Mouse (Mus musculus) urinary bladder, postnatal 4 days (tissue): Measurements from ENCODE around the gene Egfl7.
A peak's percentile ranks its signal among the peaks of the same experiment; 100 is the strongest.

ENCODE experiments used
- DNase-seq, 2 experiments: peaks; one replicate each; pipeline ENCODE4 v3.0.0; 2021 to 2022; ENCODE audit warnings: low spot score in 2 of 2

Egfl7 gene

DNA sequence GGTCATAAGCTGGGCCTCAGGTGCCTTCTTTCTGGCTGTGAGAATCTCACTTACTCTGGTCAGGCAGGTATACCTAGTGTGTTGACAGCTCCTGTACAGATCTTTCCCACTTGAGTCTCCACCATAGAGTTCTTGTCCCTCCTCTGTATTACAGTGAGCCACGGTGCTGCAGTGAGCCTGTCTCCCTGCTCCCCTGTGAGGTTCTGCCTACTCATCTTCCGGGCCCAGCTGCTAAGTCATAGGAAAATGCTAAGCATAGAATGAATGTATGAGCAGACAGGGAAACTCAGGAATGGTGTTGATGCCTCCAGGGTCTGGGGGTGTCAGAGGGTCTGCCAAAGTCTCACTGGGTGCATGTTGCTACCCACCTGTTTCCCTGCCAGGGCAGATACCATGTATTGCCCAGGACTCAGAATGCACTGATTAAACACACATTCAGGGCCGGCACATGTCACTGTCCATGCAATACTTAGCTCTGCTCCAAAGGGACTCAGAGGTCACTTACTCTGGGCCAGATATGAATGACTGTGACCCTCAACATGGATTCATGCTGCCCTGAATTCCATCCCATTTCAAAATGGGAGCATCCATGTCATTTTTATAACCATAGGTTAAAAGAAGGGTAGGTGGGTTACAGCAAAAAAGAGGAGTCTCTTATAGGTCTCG is 35.8 kb downstream of the Egfl7 start:
- no peak for DNase-seq

DNA sequence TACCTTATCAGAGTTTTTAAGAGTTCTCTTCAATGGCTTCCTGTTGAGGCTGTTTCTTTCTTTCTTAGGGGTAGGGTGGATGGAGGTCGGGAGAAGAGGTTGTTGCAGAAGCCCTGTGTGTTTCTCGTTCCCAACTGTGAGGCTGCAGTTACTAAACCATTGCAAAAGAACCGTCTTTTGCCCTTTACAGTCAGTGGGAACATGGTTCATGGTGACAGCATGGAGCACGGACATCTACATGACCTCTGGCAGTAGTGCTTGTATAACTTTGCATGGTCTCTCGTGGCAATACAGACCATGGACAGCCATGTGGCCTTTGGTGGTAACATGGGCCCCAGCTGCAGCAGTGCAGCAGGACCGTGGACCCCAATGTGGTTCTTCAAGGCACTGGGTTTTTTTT is 37.5 kb downstream of the Egfl7 start:
- DNase-seq, result no peak

DNA sequence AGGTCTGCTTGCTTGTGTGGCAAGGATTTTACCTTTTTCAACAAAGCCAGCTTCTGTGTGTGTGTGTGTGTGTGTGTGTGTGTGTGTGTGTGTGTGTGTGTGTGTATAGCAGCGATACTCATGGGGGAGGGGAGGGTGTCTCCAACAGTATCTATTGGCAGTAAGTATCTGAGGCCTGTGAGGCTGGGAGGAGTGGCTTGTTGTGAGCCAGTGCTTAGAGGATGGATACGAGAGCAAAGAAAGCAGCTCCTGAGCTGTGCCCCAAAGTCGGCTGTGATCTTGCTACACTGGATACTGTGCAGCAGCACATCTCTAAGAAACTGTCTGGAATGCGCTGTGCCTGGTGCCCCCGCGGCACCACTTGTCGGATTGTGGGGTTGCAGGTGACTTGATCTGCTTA is 38.1 kb downstream of the Egfl7 start:
- DNase-seq, result no peak

DNA sequence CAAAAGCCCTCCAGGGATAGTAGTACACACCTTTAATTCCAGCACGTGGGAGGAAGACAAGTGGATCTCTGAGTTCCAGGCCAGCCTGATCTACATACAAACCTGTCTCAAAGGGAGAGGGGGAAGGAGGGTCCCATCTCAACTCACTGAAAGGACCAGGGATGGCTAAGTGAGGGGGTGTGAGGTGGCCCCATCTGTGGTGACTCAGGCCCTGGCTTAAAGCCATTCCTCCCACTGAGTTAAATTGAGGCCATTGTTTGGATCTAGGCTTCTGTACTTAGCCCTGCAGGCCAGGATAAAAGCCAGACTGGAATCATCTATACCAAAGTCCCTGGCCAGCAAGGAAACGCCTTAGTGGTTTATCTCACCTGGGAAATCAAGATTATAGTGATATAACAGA is 41.4 kb downstream of the Egfl7 start:
- DNase-seq, result no peak

DNA sequence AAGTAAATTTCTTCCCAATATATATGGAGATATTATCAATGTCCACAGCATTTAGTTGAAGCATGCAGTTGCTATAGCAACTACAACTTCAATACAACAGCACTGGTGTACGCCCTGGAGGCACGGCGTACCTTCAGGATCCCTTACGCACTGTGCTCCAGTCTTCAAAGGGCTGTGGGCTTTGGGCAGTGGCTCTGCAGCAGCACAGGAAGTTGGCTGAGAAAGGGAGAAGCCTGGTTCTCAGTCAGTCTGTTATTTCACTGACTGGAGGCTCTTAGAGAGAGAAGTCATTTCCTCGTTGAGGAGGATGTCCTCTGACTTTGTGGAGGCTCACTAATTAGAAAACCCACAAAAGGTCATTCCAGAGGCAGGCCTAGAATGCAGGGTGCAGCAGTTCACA is 43.2 kb downstream of the Egfl7 start:
- no peak for DNase-seq

DNA sequence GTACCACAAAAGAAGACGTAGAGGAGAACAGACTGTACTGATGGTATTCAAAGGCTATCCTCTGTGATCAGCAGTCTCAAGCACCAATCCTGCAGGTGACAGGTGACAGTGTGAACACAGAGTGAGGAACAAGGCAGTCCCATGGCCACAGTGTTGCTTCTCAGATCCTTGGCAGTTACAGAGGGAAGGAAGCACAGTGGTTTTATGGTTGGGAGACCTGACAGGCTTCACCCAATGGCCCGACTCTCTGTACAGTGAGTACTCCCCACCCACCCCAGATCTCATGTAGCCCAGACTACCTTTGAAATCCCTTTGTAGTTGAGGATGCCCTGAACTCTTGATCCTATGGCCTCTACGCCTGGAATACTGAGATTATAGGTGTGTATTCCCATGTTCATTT is 45.6 kb downstream of the Egfl7 start:
- no peak for DNase-seq

DNA sequence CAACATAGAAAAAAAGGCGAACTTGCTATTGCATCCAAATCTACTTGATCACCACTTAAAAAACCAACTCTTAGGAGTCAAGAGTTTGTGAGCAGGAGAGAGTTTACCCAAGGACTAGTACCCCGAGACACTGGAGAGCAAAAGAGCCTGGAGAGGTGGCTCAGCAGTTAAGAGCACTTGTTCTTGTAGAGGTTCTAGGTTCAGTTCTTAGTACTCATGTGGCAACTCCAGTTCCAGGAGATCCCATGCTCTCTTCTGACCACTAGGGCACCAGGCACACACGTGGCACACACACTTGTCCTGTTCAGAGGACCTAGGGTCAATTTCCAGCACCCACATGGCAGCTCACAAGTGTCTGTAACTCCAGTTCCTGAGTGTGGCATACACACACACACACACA is 46.3 kb downstream of the Egfl7 start:
- DNase-seq, result no peak

DNA sequence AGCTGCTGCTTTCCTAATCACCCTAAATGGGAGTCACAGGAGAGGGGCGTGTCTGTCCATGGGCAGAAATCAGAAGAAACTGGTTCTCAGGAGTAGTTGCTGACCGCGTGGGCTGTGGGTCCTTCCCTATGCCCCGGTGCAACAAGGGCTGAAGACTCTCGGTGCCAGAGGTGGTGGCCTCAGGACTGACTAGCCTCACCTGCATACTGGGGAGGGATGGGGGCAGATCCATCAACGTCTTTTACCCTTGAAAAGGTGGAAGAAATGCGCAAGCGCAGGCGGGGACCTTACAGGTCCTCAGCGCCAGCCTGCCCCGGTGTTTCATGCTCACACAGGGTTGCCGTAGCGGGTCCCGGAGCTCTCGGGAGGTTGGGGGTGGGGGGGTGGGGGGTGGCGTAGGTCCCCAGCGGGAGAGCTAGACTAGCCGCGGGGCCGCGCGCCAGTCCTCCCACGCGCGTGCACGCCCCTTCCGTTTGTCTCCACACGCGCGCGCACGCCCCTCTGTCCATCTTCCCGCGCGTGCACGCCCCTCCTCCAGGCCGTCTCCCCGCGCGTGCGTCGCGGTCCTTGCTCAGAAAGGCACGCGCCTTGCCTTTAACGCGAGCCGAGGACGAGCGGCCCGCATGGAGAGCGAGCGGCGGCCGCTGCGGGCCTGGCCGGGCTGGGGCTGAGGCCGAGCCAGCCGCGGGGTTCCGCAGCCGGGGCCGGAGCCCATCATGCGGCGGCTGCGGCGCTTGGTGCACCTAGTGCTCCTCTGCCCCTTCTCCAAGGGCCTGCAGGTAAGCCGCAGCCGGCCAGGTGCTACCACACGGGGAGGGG is 48.3 kb downstream of the Egfl7 start, which contains the start of gene Fam69b:
Gene Fam69b, plus strand, starts transcription at position 537 of the 819 bp plus-strand sequence.
- DNase-seq, result peak; percentile 69 to 82

DNA sequence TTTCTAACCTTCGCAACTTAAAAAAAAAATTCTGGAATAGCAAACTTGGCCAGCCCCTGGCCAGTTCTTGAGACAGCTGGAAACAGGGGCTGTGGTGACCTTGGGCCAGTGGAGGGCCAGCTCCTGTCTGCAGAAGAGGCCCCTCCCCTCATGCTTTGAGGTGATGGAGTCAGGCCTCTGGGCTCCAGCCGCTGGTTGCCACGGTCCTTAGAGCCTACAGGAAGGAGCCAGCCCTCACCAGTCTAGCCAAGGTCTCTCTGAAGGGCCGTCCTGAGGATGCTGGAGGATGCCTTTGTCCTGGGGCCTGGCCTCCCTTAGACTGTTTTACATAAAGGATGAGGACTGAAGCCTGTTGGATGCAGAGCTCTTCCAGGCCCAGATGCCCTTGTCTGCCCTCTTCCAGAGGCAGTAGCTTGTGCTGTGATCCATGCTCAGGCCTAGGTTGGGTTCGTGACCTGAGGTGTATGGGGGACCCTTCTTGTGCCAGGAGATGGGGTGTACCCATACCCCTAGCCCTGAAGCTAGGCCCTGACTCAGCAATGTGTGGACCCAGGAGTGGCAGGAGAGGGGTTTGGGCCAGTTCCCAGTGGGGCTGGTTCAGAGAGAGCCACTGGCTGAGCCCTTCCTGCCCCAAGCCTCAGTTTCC is 49.1 kb downstream of the Egfl7 start:
- no peak for DNase-seq

DNA sequence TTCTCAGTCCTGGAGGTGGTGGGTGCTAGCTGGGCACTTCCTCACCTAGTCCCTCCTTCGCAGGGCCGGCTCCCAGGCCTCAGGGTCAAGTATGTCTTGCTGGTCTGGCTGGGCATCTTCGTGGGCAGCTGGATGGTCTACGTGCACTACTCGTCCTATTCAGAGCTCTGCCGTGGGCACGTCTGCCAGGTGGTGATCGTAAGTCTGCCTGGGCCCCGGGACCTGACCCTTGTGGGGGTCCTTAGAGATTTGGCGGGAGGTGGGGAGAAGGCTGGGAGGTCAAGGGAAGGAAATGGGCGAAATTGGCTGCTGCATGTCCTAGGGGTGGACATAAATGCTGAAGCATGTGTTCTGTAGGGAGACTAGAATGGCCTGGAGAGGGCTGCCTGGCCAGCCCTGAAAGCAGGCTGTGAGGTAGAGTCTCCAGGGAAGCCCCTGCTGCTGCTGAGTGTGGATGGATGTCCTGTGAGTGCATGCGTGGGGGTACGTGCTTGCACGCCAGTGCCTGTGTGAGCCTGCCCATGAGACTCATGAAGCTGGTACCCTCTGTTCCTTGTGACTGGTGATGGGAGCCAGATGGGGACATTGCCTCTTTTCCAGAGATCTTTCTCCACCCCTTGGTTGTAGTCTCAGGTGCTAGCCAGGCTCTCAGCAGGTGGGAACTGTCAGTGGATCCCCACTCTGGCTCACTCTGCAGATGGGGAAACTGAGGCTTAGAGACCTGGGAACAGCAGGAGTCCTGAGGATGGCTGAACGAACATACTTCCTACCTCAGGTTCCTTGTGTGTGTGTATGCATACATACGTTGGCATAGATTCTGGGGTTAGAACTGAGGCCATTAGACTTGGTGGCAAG is 53.0 kb downstream of the Egfl7 start:
- DNase-seq, result no peak

DNA sequence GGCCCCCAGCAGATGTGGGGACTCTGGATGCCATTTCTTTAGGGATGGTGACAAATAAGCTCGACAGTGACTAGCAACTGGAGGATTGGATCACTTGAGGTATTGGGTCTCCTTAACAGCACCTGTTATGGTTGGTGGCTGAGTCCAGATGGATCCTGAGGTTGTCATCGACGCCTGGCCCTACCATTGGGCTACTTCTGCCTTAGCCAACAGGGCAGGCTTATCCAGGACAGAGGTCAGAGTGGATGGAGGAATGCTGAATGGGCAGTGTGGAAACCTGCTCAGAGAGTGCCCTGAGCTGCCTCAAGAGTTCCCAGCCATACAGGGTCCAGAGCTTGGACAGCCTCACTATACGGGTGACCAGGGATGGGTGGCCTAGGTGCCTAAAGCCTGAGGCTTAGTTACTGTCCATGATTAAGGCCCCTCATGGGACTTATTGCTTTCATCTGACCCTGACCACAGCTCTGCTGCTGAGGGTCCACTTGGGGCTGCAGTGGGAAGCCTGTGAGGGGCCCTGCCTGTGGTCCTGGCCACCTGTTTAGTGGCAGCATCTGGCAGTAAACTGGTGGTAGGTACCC is 54.2 kb downstream of the Egfl7 start:
- no peak for DNase-seq

DNA sequence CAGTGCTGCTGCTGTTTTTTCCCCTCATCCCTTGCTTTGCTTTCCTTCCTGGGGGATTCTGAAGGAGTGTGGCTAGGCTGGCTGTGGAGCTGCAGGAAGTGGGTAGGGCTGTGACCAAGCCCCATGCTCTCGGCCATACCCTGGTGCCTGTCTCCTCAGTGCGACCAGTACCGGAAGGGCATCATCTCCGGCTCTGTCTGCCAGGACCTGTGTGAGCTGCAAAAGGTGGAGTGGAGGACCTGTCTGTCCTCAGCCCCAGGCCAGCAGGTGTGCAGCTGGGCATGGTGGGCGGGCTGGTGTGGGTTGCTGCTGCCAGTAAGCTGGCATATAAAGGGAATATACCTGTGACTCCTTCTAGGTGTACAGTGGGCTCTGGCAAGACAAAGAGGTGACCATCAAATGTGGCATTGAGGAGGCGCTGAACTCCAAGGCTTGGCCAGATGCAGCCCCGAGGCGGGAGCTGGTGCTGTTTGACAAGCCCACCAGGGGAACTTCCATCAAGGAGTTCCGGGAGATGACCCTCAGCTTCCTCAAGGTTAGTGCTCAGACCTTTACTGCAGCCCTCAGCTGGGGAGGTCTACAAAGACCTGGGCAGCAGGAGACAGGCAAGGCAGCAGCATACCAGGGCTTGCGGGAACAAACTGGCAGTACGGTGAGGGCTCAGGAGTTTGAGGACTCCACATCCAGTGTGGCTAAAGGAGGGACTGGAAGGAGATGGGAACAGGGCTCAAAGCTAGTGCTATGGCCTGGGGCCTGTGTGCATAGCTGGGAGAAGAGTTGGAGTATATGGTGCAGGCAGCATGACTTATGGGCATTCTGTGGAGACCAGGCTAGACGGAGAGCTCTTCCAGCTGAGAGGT is 55.0 kb downstream of the Egfl7 start:
- DNase-seq, result no peak

DNA sequence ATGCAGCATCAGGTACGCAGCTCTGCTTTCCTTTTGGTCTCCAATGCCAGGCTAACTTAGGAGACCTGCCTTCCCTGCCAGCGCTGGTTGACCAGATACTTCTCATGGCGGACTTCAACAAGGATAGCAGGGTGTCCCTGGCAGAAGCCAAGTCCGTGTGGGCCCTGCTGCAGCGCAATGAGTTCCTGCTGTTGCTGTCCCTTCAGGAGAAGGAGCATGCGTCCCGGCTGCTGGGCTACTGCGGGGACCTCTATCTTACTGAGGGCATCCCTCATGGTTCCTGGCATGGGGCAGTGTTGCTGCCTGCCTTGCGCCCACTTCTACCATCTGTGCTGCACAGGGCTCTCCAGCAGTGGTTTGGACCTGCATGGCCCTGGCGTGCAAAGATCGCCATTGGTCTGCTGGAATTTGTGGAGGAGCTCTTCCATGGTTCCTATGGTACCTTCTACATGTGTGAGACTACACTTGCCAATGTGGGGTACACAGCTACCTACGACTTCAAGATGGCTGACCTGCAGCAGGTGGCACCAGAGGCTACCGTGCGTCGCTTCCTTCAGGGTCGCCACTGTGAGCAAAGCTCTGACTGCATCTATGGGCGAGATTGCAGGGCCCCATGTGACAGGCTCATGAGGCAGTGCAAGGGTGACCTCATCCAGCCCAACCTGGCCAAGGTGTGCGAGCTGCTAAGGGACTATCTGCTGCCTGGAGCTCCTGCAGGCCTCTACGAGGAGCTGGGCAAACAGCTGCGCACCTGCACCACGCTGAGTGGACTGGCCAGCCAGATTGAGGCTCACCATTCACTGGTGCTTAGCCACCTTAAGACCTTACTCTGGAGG is 55.9 kb downstream of the Egfl7 start:
- no peak for DNase-seq

DNA sequence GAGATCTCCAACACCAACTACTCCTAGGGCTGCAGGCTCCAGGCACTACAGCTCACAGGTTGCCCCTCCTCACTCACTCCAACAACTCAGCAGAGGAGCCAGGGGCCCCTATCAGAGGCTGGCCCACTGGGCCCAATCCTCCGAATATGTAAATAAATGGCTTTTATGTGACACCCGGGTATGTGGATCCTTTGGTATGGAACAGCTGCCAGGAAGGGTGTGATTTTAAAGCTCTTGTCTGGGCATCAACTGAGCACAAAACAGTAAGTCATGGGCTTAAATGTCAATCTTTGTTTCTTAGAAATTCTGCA is 56.5 kb downstream of the Egfl7 start:
- DNase-seq, result no peak

DNA sequence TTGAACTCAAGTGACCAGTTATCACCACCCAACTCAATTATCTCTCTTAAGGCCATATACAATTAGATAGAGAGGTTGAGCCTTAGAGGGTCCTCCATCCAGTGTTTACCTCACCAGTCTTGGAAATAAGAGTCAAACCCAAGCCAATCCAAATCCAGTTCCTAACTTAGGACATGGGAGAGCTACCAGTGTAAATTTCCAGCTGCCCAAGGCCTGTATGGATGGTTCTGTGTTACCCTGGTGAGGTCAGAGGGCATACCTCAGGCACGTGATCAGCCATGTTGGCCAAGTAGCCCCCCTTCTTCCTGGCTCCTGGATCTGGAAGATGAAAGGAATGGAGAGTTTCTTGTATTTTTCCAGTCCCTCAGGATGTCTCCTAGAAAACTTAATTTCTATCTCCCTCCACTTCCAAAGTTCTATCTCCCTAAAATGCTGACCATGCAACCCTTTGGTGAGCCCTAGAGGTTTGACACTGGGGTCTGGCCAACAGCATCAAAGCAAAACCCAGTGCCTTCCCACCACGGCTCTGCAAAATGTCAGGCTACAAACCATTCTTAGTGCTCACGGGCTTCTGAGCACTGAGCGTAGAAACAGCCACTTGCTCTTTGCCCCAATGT is 57.6 kb downstream of the Egfl7 start:
- no peak for DNase-seq

DNA sequence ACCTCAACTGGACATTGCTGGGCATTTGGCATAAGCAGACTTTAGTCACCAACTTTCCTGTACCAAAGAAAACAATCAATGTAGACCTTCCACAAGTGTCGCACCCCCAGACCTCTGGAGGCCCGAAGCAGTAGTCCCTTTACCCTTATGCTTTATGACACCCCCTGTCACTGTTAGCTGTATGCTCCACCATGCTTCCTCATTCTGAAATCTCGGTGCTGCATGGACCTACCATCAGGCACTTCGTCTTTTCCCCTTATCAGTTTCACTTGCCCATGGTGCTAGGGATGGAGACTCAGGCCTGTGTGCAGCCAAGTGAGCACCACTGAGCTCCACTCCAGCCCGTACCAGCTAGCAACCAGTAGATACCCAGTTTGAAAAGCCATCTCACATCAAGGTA is 58.2 kb downstream of the Egfl7 start:
- no peak for DNase-seq

DNA sequence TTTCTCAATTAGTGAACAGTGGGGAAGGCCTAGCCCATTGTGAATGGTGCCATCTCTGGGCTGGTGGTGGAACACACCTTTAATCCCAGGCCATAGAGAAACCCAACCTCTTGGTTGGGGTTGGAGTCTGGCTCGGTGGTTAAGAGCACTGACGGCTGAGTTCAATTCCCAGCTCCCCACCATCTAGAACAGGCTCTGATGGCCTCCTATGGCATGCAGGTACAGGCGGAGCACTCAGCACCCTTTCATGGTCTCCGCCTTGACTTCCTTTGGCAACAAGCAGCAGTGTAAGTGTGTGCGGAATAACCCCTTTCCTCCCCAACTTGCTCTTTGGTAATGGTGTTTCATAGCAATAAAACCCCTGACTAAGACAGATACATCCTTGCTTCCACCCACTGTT is 58.8 kb downstream of the Egfl7 start:
- DNase-seq, result no peak

DNA sequence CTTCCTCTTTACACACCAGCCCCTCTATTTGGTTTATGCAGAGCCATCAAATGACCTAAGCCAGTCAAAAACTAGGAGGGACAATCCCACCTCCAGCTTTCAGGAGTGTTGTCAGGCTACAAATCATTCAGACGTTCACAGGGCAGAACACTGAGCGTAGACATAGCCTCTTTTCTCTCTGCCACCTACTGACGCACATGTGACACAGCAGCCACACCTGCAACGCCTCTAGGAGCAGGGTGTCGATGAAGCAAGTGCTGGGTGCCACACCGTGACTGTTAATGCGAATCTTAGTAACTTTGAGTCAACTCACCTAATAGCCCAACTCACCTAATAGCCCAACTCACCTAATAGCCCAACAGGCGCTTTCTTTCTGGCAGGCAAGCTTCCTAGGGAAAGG is 59.3 kb downstream of the Egfl7 start:
- no peak for DNase-seq
